In the genomic region with DNA sequence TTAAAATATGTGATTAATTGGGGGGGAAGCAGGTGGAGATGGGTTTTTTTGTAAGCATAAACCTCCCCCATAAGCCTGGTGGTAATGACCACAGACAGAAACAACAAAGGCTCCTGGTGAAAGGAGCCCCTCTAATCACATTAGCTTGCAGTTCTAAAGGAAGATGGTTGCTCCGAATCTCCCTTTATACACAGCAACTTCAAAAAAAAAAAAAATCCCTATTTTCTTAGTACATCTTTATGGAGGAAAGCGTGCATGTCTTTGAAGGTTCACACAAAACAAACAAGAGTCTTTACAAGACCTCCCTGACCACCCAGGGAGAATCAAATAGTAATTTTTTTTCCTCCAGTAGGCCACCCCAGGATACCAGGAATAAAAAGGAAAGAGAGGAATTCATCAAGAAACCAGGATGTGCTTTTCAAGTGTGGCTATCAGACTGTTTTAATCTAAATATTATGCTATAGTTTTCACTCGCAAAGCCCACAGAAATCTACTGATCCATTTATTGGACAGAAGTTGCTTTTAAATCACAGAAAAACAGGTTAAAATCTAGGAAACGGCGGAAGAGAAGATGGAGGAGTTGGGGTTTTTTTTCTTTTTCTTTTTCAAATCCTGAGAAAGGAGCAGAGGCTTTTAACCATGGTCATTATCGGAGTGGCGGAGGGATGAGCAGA, we compare ENCODE assay signal across 18 mouse cellular contexts.
DNase-seq lines count a peak whose midpoint lies in the region; ATAC-seq lines count a peak whose summit lies in the region.
"Had no signal": no experiment of that assay in that cellular context is flagged by ENCODE, and none has a peak within 500 bp of the region (broad histone marks: within the 10 kb centered on the region; RNA-seq: fewer than 3 reads in every experiment).

No protein-coding gene starts in this region.

- no peak for DNase-seq in kidney, postnatal 14 days
- DNase-seq in hindbrain, embryonic 11.5 days (ENCODE audit: low spot score) = no peak
- DNase-seq in midbrain, embryonic 11.5 days (ENCODE audit: low spot score, missing footprints) = peak; percentile 91
- no peak for DNase-seq in heart, adult 8-10 months (ENCODE audit: low spot score)
- DNase-seq in spleen, adult 18-20 months = no peak
- DNase-seq: cerebellum, postnatal 25 days; gastrocnemius, postnatal 36 days; kidney, adult 9 months; lung, postnatal 14 days; right cerebral cortex, adult 18-20 months had no signal

- 66% methylated on average over 7 of the region's 7 CpGs for WGBS in kidney, embryonic 15.5 days
- 45% methylated on average over 7 of the region's 7 CpGs for WGBS in hindbrain, embryonic 11.5 days
- WGBS in midbrain, embryonic 11.5 days = 17% methylated on average over 7 of the region's 7 CpGs
- WGBS in neural tube, embryonic 14.5 days = 30% methylated on average over 7 of the region's 7 CpGs

- H3K9ac ChIP-seq in kidney, embryonic 15.5 days = no peak overlapping the region
- H3K9ac ChIP-seq in hindbrain, embryonic 11.5 days (ENCODE audit: low read depth, low read length) = no peak overlapping the region
- H3K9ac ChIP-seq in midbrain, embryonic 11.5 days (ENCODE audit: low read length) = no peak overlapping the region
- H3K9ac ChIP-seq in neural tube, embryonic 14.5 days (replicated peaks; ENCODE audit: low read depth, low read length) = peak overlapping the region; percentile 32; the same call in 1 of the 2 replicates
- H3K9ac ChIP-seq: embryonic facial prominence, embryonic 13.5 days; heart, embryonic 15.5 days; limb, embryonic 12.5 days; liver, embryonic 15.5 days had no signal

- ATAC-seq in kidney, embryonic 15.5 days (replicated peaks; ENCODE audit: low FRiP score) = no peak
- ATAC-seq in hindbrain, embryonic 11.5 days (ENCODE audit: low FRiP score) = 0 out of 2 replicates have a peak, but pooled peaks have one; percentile 18
- peak; percentile 65 for ATAC-seq in midbrain, embryonic 11.5 days (ENCODE audit: low FRiP score)
- ATAC-seq in neural tube, embryonic 14.5 days (ENCODE audit: low read depth) = no peak
- no peak for ATAC-seq in CD4-positive, CD25-positive, alpha-beta regulatory T cell, adult 4 months
- ATAC-seq: inflammation-experienced regulatory T-cells, adult 6 months had no signal

- peaks cover 12% of the 10 kb centered on the region for H3K4me1 ChIP-seq in kidney, embryonic 15.5 days
- H3K4me1 ChIP-seq in hindbrain, embryonic 11.5 days (replicated peaks; ENCODE audit: control insufficient read depth, insufficient read depth, low read length) = peaks cover under 1% of the 10 kb centered on the region; the same call in 1 of the 2 replicates
- peaks cover 47% of the 10 kb centered on the region for H3K4me1 ChIP-seq in midbrain, embryonic 11.5 days (ENCODE audit: control insufficient read depth, insufficient read depth, low read length)
- peaks cover 22% of the 10 kb centered on the region for H3K4me1 ChIP-seq in neural tube, embryonic 14.5 days (ENCODE audit: control insufficient read depth, insufficient read depth, low read length)
- H3K4me1 ChIP-seq: liver, embryonic 15.5 days had no signal

- no peak overlapping the region for H3K4me3 ChIP-seq in kidney, embryonic 15.5 days (replicated peaks)
- H3K4me3 ChIP-seq in hindbrain, embryonic 11.5 days (ENCODE audit: low read depth, low read length) = no peak overlapping the region
- no peak overlapping the region for H3K4me3 ChIP-seq in midbrain, embryonic 11.5 days (ENCODE audit: low read depth, low read length)
- H3K4me3 ChIP-seq in neural tube, embryonic 14.5 days (ENCODE audit: low read depth, low read length) = no peak overlapping the region
- H3K4me3 ChIP-seq: embryonic facial prominence, embryonic 13.5 days; heart, embryonic 15.5 days; limb, embryonic 12.5 days; liver, embryonic 15.5 days had no signal

- no peak overlapping the region for H3K4me2 ChIP-seq in kidney, embryonic 15.5 days
- no peak overlapping the region for H3K4me2 ChIP-seq in hindbrain, embryonic 11.5 days (replicated peaks; ENCODE audit: low read depth, low read length)
- H3K4me2 ChIP-seq in midbrain, embryonic 11.5 days = peak overlapping the region; percentile 13; the same call in 1 of the 2 replicates
- 0 out of 2 replicates have a peak overlapping the region, but pooled peaks have one; percentile 11 for H3K4me2 ChIP-seq in neural tube, embryonic 14.5 days (ENCODE audit: low read depth, low read length)
- H3K4me2 ChIP-seq: embryonic facial prominence, embryonic 13.5 days; heart, embryonic 15.5 days; limb, embryonic 12.5 days; liver, embryonic 15.5 days had no signal

- 0 out of 2 replicates have a peak overlapping the region, but pooled peaks have one; percentile 27 for H3K27ac ChIP-seq in kidney, embryonic 15.5 days
- H3K27ac ChIP-seq in hindbrain, embryonic 11.5 days (ENCODE audit: low read depth, low read length) = peak overlapping the region; percentile 42; the same call in 1 of the 2 replicates
- H3K27ac ChIP-seq in midbrain, embryonic 11.5 days (ENCODE audit: low read depth, low read length) = peak overlapping the region; percentile 62
- H3K27ac ChIP-seq in neural tube, embryonic 14.5 days (ENCODE audit: low read depth, low read length) = peak overlapping the region; percentile 75
- H3K27ac ChIP-seq: embryonic facial prominence, embryonic 13.5 days; heart, embryonic 15.5 days; limb, embryonic 12.5 days; liver, embryonic 15.5 days had no signal

- no peaks in the 10 kb centered on the region for H3K27me3 ChIP-seq in kidney, embryonic 15.5 days
- no peaks in the 10 kb centered on the region for H3K27me3 ChIP-seq in hindbrain, embryonic 11.5 days (ENCODE audit: control insufficient read depth, insufficient read depth, low read length)
- H3K27me3 ChIP-seq in midbrain, embryonic 11.5 days (ENCODE audit: control insufficient read depth, insufficient read depth, low read length) = no peaks in the 10 kb centered on the region
- no peaks in the 10 kb centered on the region for H3K27me3 ChIP-seq in neural tube, embryonic 14.5 days (ENCODE audit: control insufficient read depth, insufficient read depth, low read length)
- H3K27me3 ChIP-seq: embryonic facial prominence, embryonic 13.5 days; heart, embryonic 15.5 days; limb, embryonic 12.5 days; liver, embryonic 15.5 days had no signal

- H3K9me3 ChIP-seq in kidney, embryonic 15.5 days (replicated peaks) = no peaks in the 10 kb centered on the region
- no peaks in the 10 kb centered on the region for H3K9me3 ChIP-seq in hindbrain, embryonic 11.5 days (ENCODE audit: control insufficient read depth, low read length)
- no peaks in the 10 kb centered on the region for H3K9me3 ChIP-seq in midbrain, embryonic 11.5 days (ENCODE audit: control insufficient read depth, low read length)
- H3K9me3 ChIP-seq in neural tube, embryonic 14.5 days (ENCODE audit: control insufficient read depth, low read length) = no peaks in the 10 kb centered on the region
- H3K9me3 ChIP-seq: embryonic facial prominence, embryonic 13.5 days; heart, embryonic 15.5 days; limb, embryonic 12.5 days; liver, embryonic 15.5 days had no signal

- no peaks in the 10 kb centered on the region for H3K36me3 ChIP-seq in kidney, embryonic 15.5 days
- H3K36me3 ChIP-seq in hindbrain, embryonic 11.5 days (ENCODE audit: control insufficient read depth, insufficient read depth, low read length) = no peaks in the 10 kb centered on the region
- H3K36me3 ChIP-seq in midbrain, embryonic 11.5 days (ENCODE audit: control insufficient read depth, insufficient read depth, low read length) = no peaks in the 10 kb centered on the region
- H3K36me3 ChIP-seq in neural tube, embryonic 14.5 days (ENCODE audit: control insufficient read depth, insufficient read depth, low read length) = no peaks in the 10 kb centered on the region
- H3K36me3 ChIP-seq: embryonic facial prominence, embryonic 13.5 days; heart, embryonic 15.5 days; limb, embryonic 12.5 days; liver, embryonic 15.5 days had no signal

Comparison
In these comparisons a context has a peak if more than half of its experiments do, and no peak if none do; other contexts are left out.
1. ATAC-seq: peak in hindbrain, embryonic 11.5 days (single experiment) and midbrain, embryonic 11.5 days (single experiment); none in kidney, embryonic 15.5 days (single experiment), neural tube, embryonic 14.5 days (single experiment) and CD4-positive, CD25-positive, alpha-beta regulatory T cell, adult 4 months (single experiment).
2. H3K4me2 ChIP-seq: peak in midbrain, embryonic 11.5 days (single experiment) and neural tube, embryonic 14.5 days (single experiment); none in kidney, embryonic 15.5 days (single experiment) and hindbrain, embryonic 11.5 days (single experiment).
3. Peak in every context shown above with its lines, with median percentiles within 50 percentile points of each other: H3K27ac ChIP-seq.